Mouse (Mus musculus) gastrocnemius, adult 2 months (tissue): ENCODE results near the gene Tgfb3. TPM values are rescaled to one million over a fixed set of nuclear protein-coding genes. Genes with fewer than 3 reads are reported as not detected.

ENCODE experiments used
- DNase-seq: peaks from one replicate; pipeline ENCODE4 v3.0.0; 2022
- H3K27ac ChIP-seq: fragments of 200-600 bp; 2 replicates; pipeline ENCODE4 v1.8.1; 2022; ENCODE audit warnings: mild to moderate bottlenecking
- H3K4me3 ChIP-seq: fragments of 200-600 bp; 2 replicates; pipeline ENCODE4 v1.8.1; 2022; ENCODE audit warnings: mild to moderate bottlenecking, moderate library complexity
- CTCF ChIP-seq: fragments of 200-600 bp; IDR thresholded peaks from 2 replicates; pipeline ENCODE4 v1.8.1; 2022; ENCODE audit warnings: antibody characterized with exemption, mild to moderate bottlenecking, moderate library complexity
- intact Hi-C: fragments of 180-260 bp; cut with DNase I; formaldehyde crosslinking; loops from one replicate; pipeline ENCODE4 v1.15.1; 2025
- total RNA-seq, 2 experiments: library from RNA; stranded (reverse); gene quantifications; 2 replicates each; pipeline ENCODE4 v1.2.3; 2021

The Tgfb3 gene
- total RNA-seq, 2 experiments from 2014 or later: 32.2 to 48.0 TPM

DNA sequence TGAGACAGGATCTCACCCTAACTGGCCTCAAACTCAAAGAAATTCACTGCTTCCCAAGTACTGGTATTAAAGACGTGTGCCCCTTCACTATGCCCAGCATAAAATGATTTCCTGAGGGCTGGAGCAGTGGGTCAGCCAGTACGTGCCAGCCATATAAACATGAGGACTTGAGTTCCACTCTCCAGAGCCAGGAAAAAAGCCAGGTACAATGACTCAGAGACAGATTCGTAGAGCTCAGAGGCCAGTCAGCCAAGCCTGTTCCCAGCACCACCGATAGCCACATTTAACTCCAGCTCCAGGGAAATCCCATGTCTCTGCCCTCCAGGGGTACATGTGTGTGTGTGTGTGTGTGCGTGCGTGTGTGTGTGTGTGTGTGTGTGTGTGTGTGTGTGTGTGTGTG is 39.1 kb downstream of the Tgfb3 start:
- Histone ChIP-seq H3K27ac (peak overlapping the region; percentile 78), H3K4me3 (no peak overlapping the region)
- intact Hi-C loops: no loop called here
- no peak for TF ChIP-seq CTCF
- DNase-seq: no peak

DNA sequence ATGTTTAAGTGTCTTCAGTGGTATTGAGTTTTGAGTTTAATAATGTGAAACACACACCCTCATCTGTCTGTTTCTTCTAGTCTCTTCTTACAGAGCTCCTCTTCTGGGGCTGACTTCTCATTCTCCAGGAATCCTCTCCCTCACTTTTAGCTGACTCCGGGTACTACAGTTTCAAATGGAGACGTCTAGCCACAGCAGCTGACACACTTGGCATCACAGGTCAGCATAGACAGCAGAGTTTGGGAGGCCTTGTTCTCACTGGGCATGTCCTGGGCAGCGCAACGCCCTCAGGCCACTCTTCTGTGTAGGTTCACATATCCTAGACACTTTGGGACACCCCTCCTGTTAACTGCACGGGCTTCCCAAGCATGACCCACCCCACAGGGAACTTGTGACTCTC is 39.8 kb downstream of the Tgfb3 start:
- TF ChIP-seq CTCF: no peak
- peak; percentile 42 for DNase-seq
- Histone ChIP-seq H3K27ac (peak overlapping the region; percentile 78), H3K4me3 (no peak overlapping the region)
- intact Hi-C loops: no loop called here

DNA sequence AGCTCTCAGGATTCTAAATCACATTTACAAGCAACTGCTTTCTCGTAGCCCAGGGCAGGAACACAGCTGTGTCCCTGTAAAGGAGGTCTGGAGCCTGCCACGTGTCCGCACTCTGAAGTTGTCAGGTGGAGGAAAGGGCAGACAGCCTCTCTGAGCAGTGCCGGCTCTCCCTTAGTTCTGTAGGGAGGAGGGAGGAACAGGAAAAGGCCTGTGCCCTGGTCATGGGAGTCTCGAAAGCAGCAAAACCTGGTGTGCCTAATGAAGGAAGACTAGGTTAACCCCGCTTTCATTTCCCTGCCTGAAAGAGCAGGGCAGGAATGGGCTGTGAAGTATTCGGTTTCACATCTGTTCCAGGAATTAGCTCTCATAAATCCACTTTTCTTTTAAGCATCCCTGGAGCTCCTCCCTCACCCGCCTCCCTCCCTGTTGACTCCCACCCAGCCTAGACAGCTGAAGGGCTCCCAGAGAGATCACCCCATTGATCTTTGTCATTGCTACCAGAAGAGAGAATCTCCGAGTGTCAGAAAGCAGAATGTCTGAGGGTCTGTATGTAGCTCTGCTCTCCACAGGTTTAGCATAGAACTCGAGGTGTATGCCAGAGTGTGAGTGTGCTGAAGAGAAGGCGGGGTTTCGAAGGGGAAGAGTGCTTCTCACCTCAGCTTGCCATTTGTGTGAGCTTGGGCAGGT is 41.5 kb downstream of the Tgfb3 start:
- Histone ChIP-seq H3K27ac (peak overlapping the region; percentile 66), H3K4me3 (peak overlapping the region; percentile 32; the same call in 1 of the 2 replicates)
- no peak for TF ChIP-seq CTCF
- intact Hi-C loops: no loop called here
- DNase-seq: no peak

DNA sequence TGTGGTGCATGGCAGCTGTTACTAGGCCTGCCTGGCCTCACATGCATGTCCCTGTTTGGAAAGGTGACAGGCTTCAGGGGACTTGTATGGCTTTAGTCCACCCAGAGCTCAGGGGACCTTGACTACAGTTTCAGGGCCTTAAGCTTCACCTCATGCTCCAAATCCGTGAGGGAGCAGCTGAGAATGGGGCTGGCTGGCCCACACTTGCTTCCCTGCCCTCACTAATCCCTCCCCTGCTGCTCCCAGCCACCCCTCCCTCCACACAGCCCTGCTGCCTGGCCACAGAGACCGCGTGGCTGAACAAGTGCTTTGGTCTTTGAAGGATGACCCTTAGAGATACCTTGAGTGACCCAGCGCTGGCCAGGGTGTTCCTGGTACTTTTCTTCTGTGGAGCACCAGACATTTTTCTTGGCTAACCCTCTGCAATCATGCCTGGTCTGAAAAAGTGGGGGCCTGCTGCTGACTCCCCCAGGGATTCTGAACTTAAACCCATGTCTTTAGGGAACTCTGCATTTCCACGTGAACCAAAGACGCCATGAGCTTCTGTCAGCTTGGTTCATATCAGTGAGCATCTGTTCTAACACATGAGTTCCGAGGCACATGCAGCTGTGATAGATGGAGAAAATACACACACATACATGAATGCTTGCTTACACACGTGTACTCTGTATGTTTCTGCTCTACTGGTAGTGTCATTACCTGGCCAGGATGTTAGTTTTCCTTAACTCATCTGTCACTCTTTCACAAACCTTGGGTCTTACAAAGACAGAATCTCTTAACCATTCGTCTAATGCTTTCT is 42.3 kb downstream of the Tgfb3 start:
- Histone ChIP-seq H3K4me3 (no peak overlapping the region), H3K27ac (peak overlapping the region; percentile 66)
- intact Hi-C loops: no loop called here
- no peak for DNase-seq
- no peak for TF ChIP-seq CTCF

DNA sequence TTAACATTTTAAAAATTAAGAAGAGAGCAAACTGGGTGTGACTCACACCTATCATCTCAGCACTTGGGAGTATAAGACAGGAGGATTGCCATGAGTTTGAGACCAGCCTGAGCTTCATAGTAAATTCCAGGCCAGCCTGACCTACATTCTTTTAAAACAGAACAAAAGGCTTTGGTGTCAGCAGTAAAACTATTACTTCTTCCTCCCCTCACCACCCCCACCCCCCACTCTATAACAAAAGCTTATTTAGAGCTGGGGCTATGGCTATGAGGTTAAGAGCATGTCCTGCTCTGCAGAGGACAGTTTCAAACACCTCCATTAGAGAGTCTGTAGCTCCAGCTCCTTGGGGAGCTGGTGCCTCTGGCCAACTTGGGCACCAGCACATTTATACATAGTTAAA is 43.3 kb downstream of the Tgfb3 start:
- Histone ChIP-seq H3K27ac (no peak overlapping the region), H3K4me3 (no peak overlapping the region)
- TF ChIP-seq CTCF: no peak
- intact Hi-C loops: no loop called here
- no peak for DNase-seq

DNA sequence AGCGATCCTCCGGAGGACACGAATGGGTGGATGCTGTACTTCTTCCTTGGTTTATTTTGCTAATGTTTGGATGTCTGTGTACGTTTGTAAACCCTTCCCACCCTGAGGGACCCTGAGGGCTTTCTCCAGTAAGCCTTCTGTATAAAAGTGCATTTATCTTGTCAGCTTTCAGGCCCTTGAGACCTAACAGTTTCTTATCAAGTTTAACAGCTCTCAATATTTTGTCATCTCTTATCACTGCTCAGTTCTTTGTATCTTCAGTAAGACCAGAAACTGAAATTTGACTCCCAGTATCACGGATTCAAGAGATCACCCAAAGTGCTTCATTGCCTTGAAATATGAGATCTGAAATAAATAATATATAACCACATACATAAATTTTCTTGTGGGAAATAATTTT is 47.9 kb downstream of the Tgfb3 start:
- intact Hi-C loops: no loop called here
- no peak for TF ChIP-seq CTCF
- Histone ChIP-seq H3K4me3 (no peak overlapping the region), H3K27ac (no peak overlapping the region)
- DNase-seq: no peak

DNA sequence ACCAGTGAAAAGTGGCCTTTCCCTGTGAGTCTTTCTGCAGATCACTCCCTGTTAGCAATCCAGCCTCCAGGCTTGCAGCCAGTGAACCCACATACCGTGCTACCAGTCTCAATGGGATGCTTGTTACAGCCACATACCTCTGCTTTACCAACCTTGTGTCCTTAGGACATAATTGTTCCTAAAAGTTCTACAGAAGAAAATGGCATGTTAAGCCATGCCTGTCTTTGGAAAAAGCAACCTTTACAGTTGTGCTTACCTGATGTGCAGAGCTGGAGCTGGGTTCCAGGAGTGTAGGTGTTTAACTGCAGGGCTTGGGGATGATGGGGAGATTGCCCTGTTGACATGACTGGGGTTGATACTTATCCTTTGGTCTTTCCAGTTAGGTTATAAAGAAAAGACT is 51.1 kb downstream of the Tgfb3 start:
- intact Hi-C loops: loop anchor here (5.0 kb wide), 1 partner anchor 55 kb away; no protein-coding TSS in a partner anchor
- no peak for DNase-seq
- Histone ChIP-seq H3K27ac (no peak overlapping the region), H3K4me3 (no peak overlapping the region)
- no peak for TF ChIP-seq CTCF

DNA sequence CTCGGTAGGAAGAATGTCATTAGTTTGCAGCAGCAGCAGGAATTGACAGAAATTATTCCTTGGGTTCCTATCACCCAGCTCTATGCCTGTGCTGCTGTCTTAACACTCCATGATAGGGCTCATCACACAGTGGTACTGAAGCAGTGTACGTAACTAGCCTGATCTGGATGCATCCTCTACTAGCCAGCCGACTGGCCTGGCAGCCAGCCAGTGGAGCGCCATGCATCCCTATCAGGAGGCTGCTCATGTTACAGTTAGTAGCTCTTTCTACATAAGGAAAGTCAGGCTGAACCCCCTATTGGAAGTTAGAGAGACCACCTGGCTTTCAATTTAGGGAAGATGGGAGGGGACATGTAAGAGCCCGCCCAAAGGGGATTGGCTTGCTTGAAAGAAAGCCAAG is 51.8 kb downstream of the Tgfb3 start:
- no peak for DNase-seq
- intact Hi-C loops: loop anchor here (5.0 kb wide), 1 partner anchor 55 kb away; no protein-coding TSS in a partner anchor

DNA sequence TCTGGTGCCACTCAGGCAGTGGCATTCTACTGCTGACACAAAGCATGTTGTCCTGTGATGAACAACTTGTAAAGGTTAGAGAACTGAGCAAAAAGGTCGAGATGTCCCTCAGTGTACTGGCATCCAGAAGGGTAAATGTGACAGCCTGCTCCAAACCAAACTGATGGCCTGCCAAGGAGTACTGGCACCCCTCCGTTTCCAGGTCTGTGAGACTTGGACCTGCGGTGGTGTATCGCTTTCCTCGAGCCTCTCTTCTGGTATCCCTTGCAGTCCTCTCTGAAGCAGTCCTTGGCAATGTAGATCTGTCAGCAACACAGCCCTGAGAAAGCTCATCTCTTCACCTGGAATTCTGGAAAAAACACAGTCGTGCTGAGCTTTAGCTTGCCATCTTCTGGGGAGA is 53.4 kb downstream of the Tgfb3 start:
- intact Hi-C loops: loop anchor here (5.0 kb wide), 1 partner anchor 53 kb away; no protein-coding TSS in a partner anchor

More for the DNA sequence above, 51.8 kb downstream of the Tgfb3 start:
- H3K4me3 ChIP-seq: no peak overlapping the region
- H3K27ac ChIP-seq: no peak overlapping the region
- no peak for TF ChIP-seq CTCF

DNA sequence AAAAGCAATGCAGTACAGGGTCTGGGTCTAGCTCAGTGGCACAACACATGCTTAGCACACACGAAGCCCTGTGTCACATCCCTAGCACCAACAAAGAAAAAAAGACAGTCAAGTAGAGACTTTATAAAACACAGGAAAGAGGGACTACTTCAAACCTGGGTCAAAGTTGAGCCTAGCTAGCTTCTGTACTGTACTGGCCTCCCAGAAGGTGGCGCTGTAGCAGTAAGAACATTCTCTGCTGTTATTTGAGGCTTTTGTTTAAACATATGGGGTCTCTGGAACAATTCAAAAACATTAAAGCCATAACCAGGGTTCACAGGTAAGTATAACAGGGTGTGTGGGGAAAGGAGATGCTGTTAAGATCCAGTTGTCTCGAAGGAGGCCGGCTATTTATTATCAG is 54.4 kb downstream of the Tgfb3 start:
- peak; percentile 82 for TF ChIP-seq CTCF
- Histone ChIP-seq H3K4me3 (no peak overlapping the region), H3K27ac (peak overlapping the region; percentile 80)
- peak; percentile 64 for DNase-seq
- intact Hi-C loops: loop anchor here (1.0 to 5.0 kb wide), 2 partner anchors 52 to 162 kb away; no protein-coding TSS in a partner anchor

More for the DNA sequence above, 53.4 kb downstream of the Tgfb3 start:
- peak; percentile 86 for DNase-seq
- Histone ChIP-seq H3K27ac (peak overlapping the region; percentile 80), H3K4me3 (no peak overlapping the region)
- TF ChIP-seq CTCF: no peak

DNA sequence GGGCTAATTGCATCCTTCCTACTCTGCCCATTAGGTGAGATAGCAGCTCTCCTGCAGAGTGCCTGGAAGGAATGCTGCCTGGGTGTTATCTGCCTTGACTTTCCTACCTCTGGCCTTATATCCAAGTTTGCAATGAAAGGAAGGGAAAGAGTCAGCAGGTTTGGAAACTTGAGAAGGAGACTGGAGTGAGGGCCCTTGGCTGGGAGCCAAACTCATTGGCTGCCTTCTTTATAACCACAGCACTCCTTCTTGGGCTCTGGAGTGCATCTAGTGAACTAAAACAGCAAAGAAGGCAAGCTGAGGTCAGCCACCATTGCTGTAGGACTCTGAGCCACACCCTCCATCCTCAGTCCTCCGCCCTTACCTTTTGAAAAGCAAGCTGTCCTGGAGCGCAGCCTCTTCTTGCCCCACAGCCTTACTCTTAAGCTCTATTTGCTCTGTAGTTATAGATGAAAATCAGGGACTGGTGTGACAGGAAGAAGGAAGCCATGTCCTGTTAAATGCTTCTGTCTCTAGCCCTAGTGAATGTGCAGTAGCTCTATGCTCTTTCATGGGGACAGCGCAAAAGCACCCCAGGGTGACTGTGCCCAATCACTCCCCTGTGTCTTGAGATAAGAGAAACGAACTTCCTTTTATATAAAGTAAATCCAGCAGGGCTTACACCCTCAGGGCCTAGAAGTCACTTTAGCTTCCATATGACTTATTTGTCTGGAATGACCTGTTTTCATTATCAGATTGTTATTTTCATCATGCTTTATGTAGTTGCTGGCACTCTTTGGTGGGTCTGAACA is 55.6 kb downstream of the Tgfb3 start:
- Histone ChIP-seq H3K4me3 (no peak overlapping the region), H3K27ac (peak overlapping the region; percentile 41)
- peak; percentile 64 for DNase-seq
- intact Hi-C loops: loop anchor here (5.0 kb wide), 1 partner anchor 161 kb away; no protein-coding TSS in a partner anchor
- TF ChIP-seq CTCF: no peak

DNA sequence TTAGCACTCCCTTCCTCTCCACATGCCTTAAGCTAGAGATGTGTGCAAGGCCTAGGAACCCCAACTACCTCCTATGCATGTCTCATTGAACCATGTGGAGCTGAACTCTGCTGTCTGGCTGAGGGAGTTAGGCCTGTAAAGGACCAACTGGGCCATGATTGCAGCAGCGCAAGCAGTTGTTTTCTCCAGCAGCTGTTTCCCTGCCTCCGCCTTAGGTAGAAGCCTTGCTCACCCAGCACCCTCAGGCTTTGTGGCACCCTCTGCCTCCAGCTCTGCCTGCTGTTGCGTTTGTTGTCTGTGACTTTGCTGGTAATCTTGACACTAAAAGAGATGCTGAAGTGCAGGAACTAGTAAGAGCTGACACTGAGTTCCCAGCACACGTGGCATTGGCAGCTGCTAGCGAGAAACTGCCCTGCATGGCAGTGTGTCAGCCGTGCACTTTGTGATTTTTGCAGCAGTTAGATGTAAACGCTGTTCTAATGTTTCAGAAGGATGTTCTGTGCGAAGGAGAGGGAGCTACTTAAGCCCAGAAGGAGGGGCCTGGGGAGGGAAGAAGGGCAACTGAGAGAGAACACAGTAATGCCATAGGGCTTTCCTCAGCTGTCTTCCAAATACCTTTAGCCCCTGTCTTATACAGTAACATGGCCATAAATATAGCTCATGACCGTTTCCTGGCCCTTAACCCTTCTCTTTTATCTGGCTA is 56.4 kb downstream of the Tgfb3 start:
- Histone ChIP-seq H3K27ac (peak overlapping the region; percentile 41), H3K4me3 (no peak overlapping the region)
- no peak for TF ChIP-seq CTCF
- no peak for DNase-seq
- intact Hi-C loops: loop anchor here (5.0 kb wide), 1 partner anchor 160 kb away; no protein-coding TSS in a partner anchor
